Mouse (Mus musculus) hindbrain, embryonic 12.5 days (tissue): Measurements from ENCODE around the gene Dact3. TPM values are rescaled to one million over a fixed set of nuclear protein-coding genes. Genes with fewer than 3 reads are reported as not detected.

Experiments
- ATAC-seq: fragments of 200-750 bp; cut with Nextera tagmentation; 2 replicates; pipeline ENCODE4 v1.8.0; 2017; ENCODE audit warnings: moderate TSS enrichment; ENCODE audit not compliant: low FRiP score
- H3K27ac ChIP-seq: fragments of 300-500 bp; sonication (generic); 2 replicates; pipeline ENCODE4 v1.5.1; 2016; ENCODE audit warnings: mild to moderate bottlenecking
- H3K27me3 ChIP-seq: fragments of 300-500 bp; sonication (generic); 2 replicates; pipeline ENCODE4 v1.6.1; 2016; ENCODE audit warnings: mild to moderate bottlenecking
- H3K36me3 ChIP-seq: fragments of 300-500 bp; sonication (generic); 2 replicates; pipeline ENCODE4 v1.6.1; 2016; ENCODE audit warnings: mild to moderate bottlenecking
- H3K4me1 ChIP-seq: fragments of 300-500 bp; sonication (generic); 2 replicates; pipeline ENCODE4 v1.6.1; 2016
- H3K4me2 ChIP-seq: fragments of 300-500 bp; sonication (generic); replicated peaks from 2 replicates; pipeline ENCODE4 v1.6.1; 2016; ENCODE audit warnings: mild to moderate bottlenecking
- H3K4me3 ChIP-seq: fragments of 300-500 bp; sonication (generic); 2 replicates; pipeline ENCODE4 v1.5.1; 2016; ENCODE audit warnings: mild to moderate bottlenecking
- H3K9ac ChIP-seq: fragments of 300-500 bp; sonication (generic); 2 replicates; pipeline ENCODE4 v1.6.1; 2016; ENCODE audit warnings: mild to moderate bottlenecking, moderate library complexity
- H3K9me3 ChIP-seq: fragments of 300-500 bp; sonication (generic); replicated peaks from 2 replicates; pipeline ENCODE4 v1.6.1; 2016; ENCODE audit warnings: mild to moderate bottlenecking
- whole genome bisulfite sequencing: fragments of 180-500 bp; shearing (Covaris S2); methylation state at CpG from one replicate; pipeline ENCODE4 v1.1.7; 2016; 5-methylcytosine and 5-hydroxymethylcytosine counted together
- polyA plus RNA-seq: library from polyadenylated mRNA; unstranded; fragments of >200 nt; fragmentation: Nextera tagmentation; extraction: Ambion mirVana; gene quantifications from 2 replicates; pipeline ENCODE4 v1.2.1, GENCODE M21; 2016

The Dact3 gene
- polyA plus RNA-seq, 1 experiment from 2014 or later, result 9.0 TPM

DNA sequence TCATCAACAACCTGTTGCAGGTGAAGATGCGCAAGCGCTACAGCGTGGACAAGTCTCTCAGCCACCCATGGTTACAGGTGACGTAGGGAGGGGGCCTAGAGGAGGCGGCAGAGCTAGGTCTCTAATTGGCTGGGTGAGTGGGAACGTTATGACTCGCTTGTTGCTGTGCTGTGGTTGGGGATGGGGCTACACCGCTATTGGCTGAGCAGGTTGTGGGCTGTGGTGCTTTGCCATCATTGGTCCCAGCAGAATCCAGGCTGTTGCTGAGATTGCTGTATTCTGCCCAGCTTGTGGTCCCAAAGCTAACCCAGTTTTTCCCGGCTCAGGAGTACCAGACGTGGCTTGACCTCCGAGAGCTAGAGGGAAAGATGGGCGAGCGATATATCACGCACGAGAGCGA, 5.6 kb upstream of the Dact3 start:
- 14% methylated on average over 16 of the region's 16 CpGs for WGBS
- ATAC-seq, result peak; percentile 93
- H3K27ac ChIP-seq, result peak overlapping the region; percentile 71

DNA sequence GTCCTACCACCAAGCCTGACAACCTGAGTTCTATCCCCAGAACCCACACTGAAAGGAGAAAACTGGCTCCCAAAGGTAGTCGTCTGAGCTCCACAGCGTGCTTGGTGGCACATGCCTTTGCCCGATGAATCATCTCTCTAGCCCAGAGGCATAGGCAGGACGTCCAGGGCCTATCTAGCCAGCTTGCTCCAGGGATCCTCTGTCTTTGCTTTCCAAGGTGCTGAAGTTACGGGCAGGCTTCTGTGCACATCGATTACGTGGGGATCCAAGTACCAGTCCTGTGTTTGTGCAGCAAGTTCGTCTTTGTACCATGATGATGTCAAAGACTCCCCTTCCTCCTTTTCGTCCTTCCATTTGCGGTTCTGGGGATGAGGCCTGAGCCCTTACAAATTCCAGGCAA, 3.5 kb upstream of the Dact3 start:
- no peak overlapping the region for H3K27ac ChIP-seq
- peaks cover 20% of the 10 kb centered on the region; the same call in 1 of the 2 replicates for H3K36me3 ChIP-seq
- no peak overlapping the region for H3K9ac ChIP-seq
- H3K4me1 ChIP-seq, result peaks cover 13% of the 10 kb centered on the region
- no peak for ATAC-seq
- H3K4me3 ChIP-seq, result no peak overlapping the region
- H3K9me3 ChIP-seq, result no peaks in the 10 kb centered on the region
- WGBS, result 80% methylated on average over 10 of the region's 10 CpGs
- H3K4me2 ChIP-seq, result no peak overlapping the region
- no peaks in the 10 kb centered on the region for H3K27me3 ChIP-seq

More for the DNA sequence above, 5.6 kb upstream of the Dact3 start:
- H3K27me3 ChIP-seq, result no peaks in the 10 kb centered on the region
- H3K4me2 ChIP-seq, result peak overlapping the region; percentile 50
- no peaks in the 10 kb centered on the region for H3K9me3 ChIP-seq
- H3K4me3 ChIP-seq, result peak overlapping the region; percentile 24
- peaks cover 3% of the 10 kb centered on the region; the same call in 1 of the 2 replicates for H3K4me1 ChIP-seq
- peaks cover 34% of the 10 kb centered on the region for H3K36me3 ChIP-seq
- H3K9ac ChIP-seq, result peak overlapping the region; percentile 41; the same call in 1 of the 2 replicates

DNA sequence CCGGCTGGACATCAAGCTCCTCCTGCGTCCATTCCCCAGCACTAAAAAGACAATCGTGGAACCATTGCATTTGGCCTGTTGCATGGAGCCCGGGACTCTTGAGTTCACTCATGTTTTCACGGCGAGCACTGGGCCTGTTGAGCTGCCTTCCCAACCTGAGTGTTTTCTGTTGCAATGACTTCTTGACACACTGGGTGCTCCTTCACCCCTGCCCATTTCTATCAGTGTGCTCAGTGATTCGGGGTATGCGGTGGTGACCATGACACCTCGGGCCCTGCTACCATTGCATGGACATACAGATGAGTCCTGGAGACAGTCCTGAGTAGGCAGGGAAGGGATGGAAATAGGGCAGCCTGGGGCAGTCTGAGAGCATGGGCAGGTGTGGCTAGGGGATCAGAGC, 2.6 kb upstream of the Dact3 start:
- WGBS, result 90% methylated on average over 9 of the region's 9 CpGs
- Histone ChIP-seq H3K4me3 (no peak overlapping the region), H3K4me2 (no peak overlapping the region), H3K27me3 (no peaks in the 10 kb centered on the region), H3K9ac (no peak overlapping the region), H3K36me3 (peaks cover 18% of the 10 kb centered on the region; the same call in 1 of the 2 replicates), H3K4me1 (peaks cover 20% of the 10 kb centered on the region), H3K27ac (no peak overlapping the region), H3K9me3 (no peaks in the 10 kb centered on the region)
- ATAC-seq, result no peak

DNA sequence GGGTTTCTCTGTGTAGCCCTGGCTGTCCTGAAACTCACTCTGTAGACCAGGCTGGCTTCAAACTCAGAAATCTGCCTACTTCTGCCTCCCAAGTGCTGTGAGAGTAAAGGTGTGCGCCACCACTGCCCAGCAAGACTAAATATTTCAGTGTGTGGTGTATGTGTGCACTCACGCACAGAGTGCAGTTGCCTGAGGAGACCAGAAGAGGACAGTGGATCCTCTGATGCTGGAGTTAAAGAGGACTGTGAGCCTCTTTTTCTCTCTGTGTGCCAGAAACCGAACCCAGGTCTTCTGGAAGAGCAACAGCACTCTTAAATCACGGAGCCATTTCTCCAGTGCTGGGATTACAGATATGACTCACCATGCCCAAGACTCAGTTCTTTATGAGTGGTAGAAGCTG, 1.7 kb upstream of the Dact3 start:
- Histone ChIP-seq H3K27me3 (no peaks in the 10 kb centered on the region), H3K9me3 (no peaks in the 10 kb centered on the region), H3K36me3 (peaks cover 14% of the 10 kb centered on the region; the same call in 1 of the 2 replicates), H3K4me2 (no peak overlapping the region), H3K4me1 (peaks cover 20% of the 10 kb centered on the region), H3K27ac (no peak overlapping the region), H3K4me3 (no peak overlapping the region), H3K9ac (no peak overlapping the region)
- ATAC-seq, result no peak
- WGBS, result 93% methylated on average over 4 of the region's 4 CpGs

DNA sequence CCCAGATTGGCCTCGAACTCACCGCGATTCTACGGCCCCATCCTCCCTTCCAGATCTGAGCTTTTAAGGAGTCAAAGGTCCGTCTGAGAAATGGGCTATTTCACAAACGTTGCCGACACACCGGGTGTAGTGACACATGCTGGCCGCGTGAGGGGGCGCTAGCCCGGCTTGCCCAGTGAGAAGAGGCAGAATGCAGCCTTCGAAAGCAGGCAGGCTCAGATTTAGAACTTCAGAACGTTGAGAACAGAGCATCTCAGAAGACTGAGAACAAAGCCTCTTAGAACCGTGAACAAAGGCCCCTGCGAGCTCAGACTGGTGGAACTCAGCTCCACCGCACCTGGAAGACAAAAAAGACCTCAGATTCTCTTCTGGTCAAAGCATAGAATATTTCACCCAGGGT, 927 bp upstream of the Dact3 start:
- no peaks in the 10 kb centered on the region for H3K27me3 ChIP-seq
- H3K9me3 ChIP-seq, result no peaks in the 10 kb centered on the region
- peak overlapping the region; percentile 58 for H3K27ac ChIP-seq
- peak overlapping the region; percentile 35 for H3K4me2 ChIP-seq
- peaks cover 14% of the 10 kb centered on the region; the same call in 1 of the 2 replicates for H3K36me3 ChIP-seq
- H3K9ac ChIP-seq, result 0 out of 2 replicates have a peak overlapping the region, but pooled peaks have one; percentile 2
- no peak for ATAC-seq
- H3K4me1 ChIP-seq, result peaks cover 20% of the 10 kb centered on the region
- 5% methylated on average over 17 of the region's 17 CpGs for WGBS
- H3K4me3 ChIP-seq, result peak overlapping the region; percentile 13

DNA sequence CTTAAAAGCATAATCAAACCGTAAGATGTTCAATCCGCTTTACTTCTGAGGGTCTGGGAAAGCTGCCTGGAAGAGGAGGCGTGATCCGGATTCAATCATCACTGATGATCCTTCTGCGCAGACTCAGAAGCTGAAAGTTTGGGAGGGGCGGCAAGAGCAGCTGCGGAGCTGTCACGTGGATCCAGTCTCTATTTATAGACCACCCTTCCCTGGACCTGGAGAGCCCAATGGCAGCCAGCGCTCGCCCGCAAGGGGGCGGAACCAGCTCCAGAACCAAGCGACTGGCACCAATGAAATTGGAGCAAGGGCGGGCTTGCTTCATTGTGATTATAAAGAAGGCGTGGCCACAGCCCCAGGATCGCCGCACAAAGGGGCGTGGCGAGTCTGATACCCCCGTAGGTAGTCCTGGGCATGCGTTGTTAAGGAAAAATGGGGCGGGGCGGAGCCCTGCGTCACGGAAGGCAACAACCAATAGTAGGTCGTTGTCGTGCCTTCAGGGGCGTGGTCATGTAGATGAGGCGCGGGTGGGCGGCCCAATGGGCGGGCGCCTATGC, 284 bp upstream of the Dact3 start:
- Histone ChIP-seq H3K4me2 (peak overlapping the region; percentile 79), H3K4me1 (peaks cover 20% of the 10 kb centered on the region), H3K27ac (peak overlapping the region; percentile 58), H3K36me3 (peaks cover 14% of the 10 kb centered on the region; the same call in 1 of the 2 replicates), H3K9me3 (no peaks in the 10 kb centered on the region), H3K4me3 (peak overlapping the region; percentile 70), H3K27me3 (no peaks in the 10 kb centered on the region), H3K9ac (0 out of 2 replicates have a peak overlapping the region, but pooled peaks have one; percentile 2)
- peak; percentile 97 for ATAC-seq
- WGBS, result under 1% methylated on average over 33 of the region's 33 CpGs

DNA sequence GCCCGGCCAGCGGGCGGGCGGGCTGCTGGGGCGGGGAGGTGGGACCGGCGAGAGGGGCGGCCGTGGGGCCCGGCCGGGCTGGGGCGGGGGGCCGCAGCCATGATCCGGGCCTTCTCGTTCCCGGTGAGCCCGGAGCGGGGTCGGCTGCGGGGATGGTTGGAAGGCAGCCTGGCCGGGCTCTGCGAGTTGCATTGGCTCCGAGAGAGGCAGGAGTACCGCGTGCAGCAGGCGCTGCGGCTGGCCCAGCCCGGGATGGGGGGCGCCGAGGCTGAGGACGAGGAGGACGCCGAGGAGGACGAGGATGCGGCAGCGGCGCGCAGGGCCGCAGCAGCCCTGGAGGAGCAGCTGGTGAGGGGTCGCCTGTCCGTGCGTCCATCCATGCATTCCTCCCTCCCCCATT, 209 bp downstream of the Dact3 start:
- under 1% methylated on average over 33 of the region's 42 CpGs for WGBS
- ATAC-seq, result no peak; the same call in 1 of the 2 replicates

DNA sequence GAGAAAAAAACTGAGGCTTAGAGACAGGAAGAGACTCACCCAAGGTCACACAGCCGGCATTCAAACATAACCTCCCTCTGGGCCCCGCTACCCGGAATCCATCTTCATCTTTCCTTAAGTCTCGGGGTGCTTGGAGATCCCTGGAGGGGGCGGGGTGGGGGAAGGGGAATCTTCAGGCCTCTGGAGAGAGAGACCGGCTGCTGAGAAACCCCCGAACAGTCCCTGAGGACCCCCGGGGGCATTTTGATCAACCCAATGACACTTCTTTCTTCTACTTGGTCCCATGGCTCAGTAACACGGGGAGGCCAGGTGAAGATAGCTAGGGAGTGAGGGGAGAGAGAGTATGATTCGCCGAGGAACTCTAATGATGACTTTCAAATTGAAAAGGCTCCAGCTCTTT, 889 bp downstream of the Dact3 start:
- WGBS, result 7% methylated on average over 11 of the region's 11 CpGs
- ATAC-seq, result no peak
- no peaks in the 10 kb centered on the region for H3K9me3 ChIP-seq
- H3K27me3 ChIP-seq, result no peaks in the 10 kb centered on the region
- H3K27ac ChIP-seq, result peak overlapping the region; percentile 82
- peaks cover 30% of the 10 kb centered on the region for H3K4me1 ChIP-seq
- H3K4me2 ChIP-seq, result peak overlapping the region; percentile 79
- H3K9ac ChIP-seq, result peak overlapping the region; percentile 91
- peaks cover 13% of the 10 kb centered on the region; the same call in 1 of the 2 replicates for H3K36me3 ChIP-seq
- H3K4me3 ChIP-seq, result peak overlapping the region; percentile 70

More for the DNA sequence above, 209 bp downstream of the Dact3 start:
- H3K27ac ChIP-seq, result peak overlapping the region; percentile 82
- H3K9me3 ChIP-seq, result no peaks in the 10 kb centered on the region
- no peaks in the 10 kb centered on the region for H3K27me3 ChIP-seq
- H3K4me1 ChIP-seq, result peaks cover 25% of the 10 kb centered on the region
- peaks cover 14% of the 10 kb centered on the region; the same call in 1 of the 2 replicates for H3K36me3 ChIP-seq
- peak overlapping the region; percentile 70 for H3K4me3 ChIP-seq
- H3K9ac ChIP-seq, result peak overlapping the region; percentile 91
- H3K4me2 ChIP-seq, result peak overlapping the region; percentile 79

DNA sequence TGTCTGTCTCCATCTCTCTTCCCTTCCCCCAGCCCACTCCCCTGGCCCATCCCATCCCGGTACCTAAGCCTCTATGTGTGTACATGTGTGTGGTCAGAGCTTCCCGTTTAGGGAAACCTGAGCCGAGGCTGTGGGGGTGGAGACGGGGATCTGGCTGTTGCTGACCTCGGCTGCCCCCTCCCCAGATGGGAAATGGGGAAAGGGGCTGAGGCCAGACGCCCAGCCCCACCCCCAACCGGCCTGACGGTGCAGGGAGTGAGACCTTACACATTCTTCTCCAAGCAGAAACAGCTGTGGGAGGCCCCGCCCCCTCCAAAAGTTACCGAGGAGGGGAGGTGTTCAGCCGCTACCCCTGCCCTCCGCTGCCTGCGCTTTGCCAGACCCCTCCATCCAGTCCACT, 1.5 kb downstream of the Dact3 start:
- Histone ChIP-seq H3K9me3 (no peaks in the 10 kb centered on the region), H3K4me1 (peaks cover 30% of the 10 kb centered on the region), H3K27ac (peak overlapping the region; percentile 82), H3K4me2 (peak overlapping the region; percentile 79), H3K4me3 (peak overlapping the region; percentile 70), H3K9ac (peak overlapping the region; percentile 91), H3K27me3 (no peaks in the 10 kb centered on the region), H3K36me3 (peaks cover 7% of the 10 kb centered on the region; the same call in 1 of the 2 replicates)
- 1% methylated on average over 13 of the region's 13 CpGs for WGBS
- ATAC-seq, result no peak

DNA sequence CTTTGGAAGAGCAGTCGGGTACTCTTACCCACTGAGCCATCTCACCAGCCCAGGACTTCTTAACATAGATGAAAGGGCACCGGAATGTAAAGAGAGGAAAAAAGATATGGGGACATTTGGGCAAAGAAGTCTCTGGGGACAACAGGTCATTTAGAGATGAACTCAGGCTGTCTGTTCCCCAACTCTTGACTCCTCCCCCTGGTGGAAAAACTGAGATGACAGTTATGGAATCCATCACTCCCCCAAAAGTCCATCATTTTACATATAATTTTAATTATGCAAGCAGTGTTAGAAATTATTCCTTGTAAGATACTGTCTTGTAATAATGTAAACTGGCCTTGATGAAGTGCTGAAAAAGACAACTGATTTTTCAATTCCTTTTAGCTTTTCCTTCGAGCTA, 2.6 kb downstream of the Dact3 start:
- no peak overlapping the region for H3K4me2 ChIP-seq
- peaks cover 5% of the 10 kb centered on the region; the same call in 1 of the 2 replicates for H3K27me3 ChIP-seq
- no peak overlapping the region for H3K4me3 ChIP-seq
- no peaks in the 10 kb centered on the region for H3K9me3 ChIP-seq
- H3K4me1 ChIP-seq, result peaks cover 30% of the 10 kb centered on the region
- H3K36me3 ChIP-seq, result no peaks in the 10 kb centered on the region
- 83% methylated on average over 3 of the region's 3 CpGs for WGBS
- no peak overlapping the region for H3K27ac ChIP-seq
- no peak overlapping the region for H3K9ac ChIP-seq
- ATAC-seq, result no peak

DNA sequence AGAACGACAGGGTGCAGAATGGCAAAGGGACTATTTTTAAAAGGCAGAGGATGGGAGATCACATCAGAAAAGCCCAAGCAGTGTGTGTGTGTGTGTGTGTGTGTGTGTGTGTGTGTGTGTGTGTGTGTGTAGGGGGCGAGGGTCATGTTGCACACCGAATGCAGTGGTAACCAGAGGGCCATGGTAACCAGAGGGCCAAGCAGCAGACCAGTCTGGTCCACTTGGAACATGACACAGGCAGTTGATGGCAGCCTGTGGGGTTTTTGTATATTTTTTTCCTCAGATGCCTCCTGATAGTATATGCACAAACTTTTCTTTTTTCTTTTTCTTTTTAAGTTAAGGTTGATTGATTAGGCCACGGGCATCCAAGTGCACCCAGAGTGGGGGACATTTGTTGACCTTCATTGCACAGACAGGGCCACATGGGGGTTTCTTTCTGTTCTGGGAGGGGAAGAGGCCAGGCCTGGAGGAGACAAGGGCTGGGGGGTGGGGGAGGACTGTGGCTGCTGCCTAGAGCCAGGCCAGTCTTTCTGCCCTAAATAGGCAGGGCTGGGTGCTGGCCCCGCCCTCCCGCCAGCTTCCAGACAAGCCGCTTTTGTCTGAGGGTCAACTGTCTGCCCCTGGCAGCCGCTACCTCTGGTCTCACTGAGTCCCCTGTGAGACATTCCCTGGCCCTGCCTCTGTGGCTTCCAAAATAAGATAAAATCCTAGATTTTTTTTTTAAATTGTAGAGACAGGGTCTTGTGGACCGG, 4.9 kb downstream of the Dact3 start:
- H3K9me3 ChIP-seq, result no peaks in the 10 kb centered on the region
- H3K4me2 ChIP-seq, result peak overlapping the region; percentile 11; the same call in 1 of the 2 replicates
- H3K4me1 ChIP-seq, result peaks cover 30% of the 10 kb centered on the region
- H3K4me3 ChIP-seq, result no peak overlapping the region
- ATAC-seq, result peak; percentile 30
- peak overlapping the region; percentile 42; the same call in 1 of the 2 replicates for H3K9ac ChIP-seq
- WGBS, result 6% methylated on average over 8 of the region's 9 CpGs
- H3K27me3 ChIP-seq, result peaks cover 28% of the 10 kb centered on the region
- H3K36me3 ChIP-seq, result peaks cover 20% of the 10 kb centered on the region
- peak overlapping the region; percentile 58 for H3K27ac ChIP-seq

DNA sequence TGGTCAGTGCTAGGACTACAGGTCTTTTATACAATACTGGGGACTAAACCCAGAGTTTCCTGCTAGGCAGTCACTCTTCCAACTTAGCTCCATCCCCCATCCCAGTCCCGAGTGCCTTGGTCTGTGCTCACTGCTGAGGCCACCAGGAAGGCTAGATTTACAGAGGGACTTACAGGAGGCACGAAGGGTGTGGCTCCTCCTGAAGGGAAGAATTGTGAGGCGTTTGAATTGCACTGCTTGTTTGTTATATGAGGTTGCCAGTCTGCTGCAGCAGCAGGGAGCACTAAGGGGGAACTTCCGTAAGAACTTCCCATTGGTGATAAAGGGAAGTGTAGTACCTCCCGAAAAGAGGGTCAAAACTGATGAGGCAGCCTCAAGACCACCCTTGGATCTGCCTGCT, 5.5 kb downstream of the Dact3 start:
- Histone ChIP-seq H3K4me1 (peaks cover 32% of the 10 kb centered on the region), H3K36me3 (peaks cover 27% of the 10 kb centered on the region), H3K27me3 (peaks cover 33% of the 10 kb centered on the region), H3K9me3 (peaks cover 2% of the 10 kb centered on the region), H3K4me2 (peak overlapping the region; percentile 11; the same call in 1 of the 2 replicates), H3K9ac (no peak overlapping the region), H3K27ac (peak overlapping the region; percentile 58), H3K4me3 (no peak overlapping the region)
- 6% methylated on average over 5 of the region's 5 CpGs for WGBS
- no peak for ATAC-seq
